Mouse (Mus musculus) C2C12 (cell line): ENCODE measurements around the gene Angpt4. TPM values are rescaled to one million over a fixed set of nuclear protein-coding genes. Genes with fewer than 3 reads are reported as not detected.

Source experiments
- H3K27me3 ChIP-seq: one replicate; pipeline ENCODE4 v1.6.1; 2011; ENCODE audit not compliant: control insufficient read depth, insufficient read depth, insufficient read length
- H3K36me3 ChIP-seq: one replicate; pipeline ENCODE4 v1.6.1; 2011; ENCODE audit not compliant: control insufficient read depth, insufficient read depth
- H3K4me3 ChIP-seq: one replicate; pipeline ENCODE4 v1.5.1; 2011; ENCODE audit warnings: mild to moderate bottlenecking, control low read depth; ENCODE audit not compliant: poor library complexity, insufficient read depth, severe bottlenecking
- H3K79me2 ChIP-seq: one replicate; pipeline ENCODE4 v1.6.1; 2011; ENCODE audit not compliant: control insufficient read depth, insufficient read depth
- H3K79me3 ChIP-seq: one replicate; pipeline ENCODE4 v1.6.1; 2011; ENCODE audit warnings: low read depth, control low read depth
- H3ac ChIP-seq: one replicate; pipeline ENCODE3; 2011; ENCODE audit warnings: low read depth; ENCODE audit not compliant: control insufficient read depth, insufficient read length
- CEBPB ChIP-seq: IDR thresholded peaks from one replicate; pipeline ENCODE4 v1.6.1; 2011; ENCODE audit warnings: low read depth, mild to moderate bottlenecking, control low read depth, moderate library complexity
- CTCF ChIP-seq: IDR thresholded peaks from one replicate; pipeline ENCODE4 v1.5.1; 2011; ENCODE audit not compliant: control insufficient read depth, insufficient read depth, insufficient read length
- FOSL1 ChIP-seq: IDR thresholded peaks from one replicate; pipeline ENCODE4 v1.8.0; 2011; ENCODE audit warnings: mild to moderate bottlenecking, low read length; ENCODE audit not compliant: poor library complexity, insufficient read depth, severe bottlenecking
- MAX ChIP-seq: IDR thresholded peaks from one replicate; pipeline ENCODE4 v1.6.1; 2011; ENCODE audit warnings: mild to moderate bottlenecking, control low read depth
- MYOD1 ChIP-seq: IDR thresholded peaks from one replicate; pipeline ENCODE4 v1.6.1; 2011; ENCODE audit warnings: low read depth; ENCODE audit not compliant: control insufficient read depth, insufficient read length
- MYOG ChIP-seq: IDR thresholded peaks from one replicate; pipeline ENCODE4 v1.6.1; 2011; ENCODE audit not compliant: control insufficient read depth, insufficient read length; ENCODE audit errors: extremely low read depth
- USF1 ChIP-seq: IDR thresholded peaks from one replicate; pipeline ENCODE4 v1.6.1; 2011; ENCODE audit warnings: low read depth, mild to moderate bottlenecking, control low read depth, moderate library complexity
- polyA plus RNA-seq: library from polyadenylated mRNA; unstranded; fragments of >200 nt; fragmentation: generic; extraction: Trizol; gene quantifications from one replicate; pipeline ENCODE4 v1.2.1, GENCODE M21; 2012; ENCODE audit warnings: missing spikeins

The Angpt4 gene
- polyA plus RNA-seq, 1 experiment = 0.06 TPM

DNA sequence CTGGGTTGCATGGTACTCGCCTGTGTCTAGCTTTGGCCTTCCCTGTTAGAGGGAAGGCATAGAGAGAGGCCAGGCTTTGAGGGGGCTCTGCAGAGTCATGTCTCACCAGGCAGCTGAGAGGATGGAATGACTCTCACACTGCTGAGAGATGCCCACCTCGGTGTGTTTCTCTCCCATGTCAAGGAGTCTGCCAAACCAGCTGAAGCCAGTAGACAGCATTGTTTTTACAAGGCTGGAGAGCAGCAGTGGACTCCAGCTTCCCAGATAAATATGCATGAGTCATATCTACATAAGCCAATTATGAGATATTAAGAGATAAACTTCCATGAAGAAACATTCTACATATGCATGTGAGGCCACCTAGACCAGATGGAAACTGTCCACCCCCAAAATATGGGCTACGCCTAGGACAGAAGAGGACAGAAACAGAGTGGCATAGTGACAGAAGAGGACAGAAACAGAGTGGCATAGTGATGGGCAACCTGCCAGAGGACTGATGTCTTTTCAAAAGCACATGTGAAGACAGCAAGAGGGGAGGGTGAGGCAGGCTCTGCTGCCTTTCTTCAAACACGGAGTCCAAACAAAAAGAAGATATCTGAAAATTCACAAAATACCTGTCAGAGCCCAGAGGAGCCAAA, 45.6 kb downstream of the Angpt4 start:
- no peaks in the 10 kb centered on the region for H3K79me3 ChIP-seq
- no peaks in the 10 kb centered on the region for H3K27me3 ChIP-seq
- no peaks in the 10 kb centered on the region for H3K36me3 ChIP-seq
- TF ChIP-seq USF1 = no peak
- TF ChIP-seq CTCF = no peak
- TF ChIP-seq FOSL1 = no peak
- no peak for TF ChIP-seq CEBPB
- no peak for TF ChIP-seq MAX
- TF ChIP-seq MYOD1 = no peak
- TF ChIP-seq MYOG = no peak
- H3ac ChIP-seq = no peak overlapping the region
- H3K4me3 ChIP-seq = no peak overlapping the region
- no peaks in the 10 kb centered on the region for H3K79me2 ChIP-seq

GRCm38 (mm10) chr2:151959274-151959673, 48.3 kb downstream of the Angpt4 start:
- H3K79me3 ChIP-seq = no peaks in the 10 kb centered on the region
- TF ChIP-seq CTCF (no peak), USF1 (no peak), MYOG (no peak), MYOD1 (no peak)
- no peaks in the 10 kb centered on the region for H3K79me2 ChIP-seq
- no peak overlapping the region for H3K4me3 ChIP-seq
- no peaks in the 10 kb centered on the region for H3K36me3 ChIP-seq
- no peaks in the 10 kb centered on the region for H3K27me3 ChIP-seq
- no peak overlapping the region for H3ac ChIP-seq

DNA sequence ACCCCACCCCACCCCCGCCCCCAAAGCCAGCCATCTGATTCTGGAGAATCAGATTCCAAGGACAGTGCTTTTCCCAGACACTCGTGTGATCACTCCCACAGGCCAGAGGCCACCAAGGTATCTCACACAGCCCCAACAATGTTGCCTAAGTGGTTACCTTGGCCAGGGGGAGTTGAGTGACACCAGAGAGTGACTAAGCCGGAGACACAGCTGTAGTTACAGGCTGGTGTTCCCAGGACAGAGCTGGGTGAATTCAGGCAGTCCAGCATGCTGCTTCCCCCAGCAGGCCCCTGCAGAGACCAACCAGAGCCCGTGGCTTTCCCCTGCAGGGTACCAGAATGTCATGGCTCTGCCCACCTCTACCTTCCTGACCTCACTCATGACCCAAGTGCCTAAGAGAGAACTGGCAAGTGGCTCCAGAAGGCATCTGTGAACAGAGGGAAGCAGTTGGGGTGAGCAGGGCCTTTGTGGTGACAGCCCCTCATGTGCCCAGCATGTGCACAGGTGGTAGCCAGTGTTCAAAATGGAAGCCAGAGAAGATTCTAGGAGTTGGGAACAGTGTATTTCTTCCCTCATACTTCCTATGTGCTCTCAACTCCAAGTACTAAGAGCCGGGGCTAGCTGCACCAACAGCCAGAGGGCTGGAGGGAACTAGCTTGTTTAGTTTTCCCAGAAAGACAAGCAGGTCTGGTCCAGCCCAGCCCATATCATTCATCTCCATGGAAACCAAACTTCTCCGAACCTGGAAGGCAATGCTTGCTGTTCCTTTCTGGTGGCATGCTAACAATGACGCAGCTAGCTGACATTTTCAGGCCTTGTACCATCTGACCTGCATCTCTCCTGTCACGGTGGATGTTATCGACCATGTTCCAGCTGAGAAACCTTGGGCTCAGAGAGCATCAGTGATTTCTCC, 50.5 kb downstream of the Angpt4 start:
- no peaks in the 10 kb centered on the region for H3K27me3 ChIP-seq
- peak overlapping the region; percentile 8 for H3ac ChIP-seq
- TF ChIP-seq MYOG = no peak
- no peak for TF ChIP-seq FOSL1
- TF ChIP-seq MYOD1 = peak; percentile 56
- TF ChIP-seq USF1 = no peak
- no peak for TF ChIP-seq MAX
- TF ChIP-seq CEBPB = no peak
- TF ChIP-seq CTCF = no peak
- H3K79me3 ChIP-seq = no peaks in the 10 kb centered on the region
- no peaks in the 10 kb centered on the region for H3K36me3 ChIP-seq
- no peak overlapping the region for H3K4me3 ChIP-seq
- H3K79me2 ChIP-seq = no peaks in the 10 kb centered on the region

GRCm38 (mm10) chr2:151962474-151962873, 51.5 kb downstream of the Angpt4 start:
- Histone ChIP-seq H3K27me3 (no peaks in the 10 kb centered on the region), H3K79me3 (no peaks in the 10 kb centered on the region), H3ac (no peak overlapping the region), H3K36me3 (no peaks in the 10 kb centered on the region), H3K79me2 (no peaks in the 10 kb centered on the region), H3K4me3 (no peak overlapping the region)
- no peak for TF ChIP-seq CEBPB
- peak; percentile 37 for TF ChIP-seq MYOD1
- peak; percentile 70 for TF ChIP-seq MAX
- peak; percentile 92 for TF ChIP-seq FOSL1

DNA sequence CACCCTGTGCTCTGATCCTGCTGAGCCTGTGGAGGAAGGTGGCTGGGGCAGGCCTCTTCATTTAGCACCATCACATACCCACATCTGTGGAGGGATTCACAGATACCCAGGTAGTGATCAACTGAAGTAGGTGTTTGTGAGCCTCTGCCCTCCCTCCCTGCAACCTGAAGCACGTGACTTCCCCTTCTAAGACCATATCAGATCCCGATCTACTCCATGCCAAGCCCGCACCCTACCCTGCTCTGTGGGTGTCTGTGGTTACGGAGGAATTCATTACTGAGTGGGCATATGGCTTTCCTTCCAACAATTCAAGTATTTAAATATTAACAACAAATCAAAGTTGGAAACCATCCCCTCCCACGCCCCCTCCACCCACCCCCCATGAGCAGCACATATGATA, 52.3 kb downstream of the Angpt4 start:
- Histone ChIP-seq H3K27me3 (no peaks in the 10 kb centered on the region), H3K4me3 (no peak overlapping the region), H3K79me3 (peaks cover under 1% of the 10 kb centered on the region), H3K36me3 (peaks cover 3% of the 10 kb centered on the region), H3K79me2 (no peaks in the 10 kb centered on the region), H3ac (peak overlapping the region; percentile 47)
- TF ChIP-seq USF1 (peak; percentile 52), CTCF (no peak)

DNA sequence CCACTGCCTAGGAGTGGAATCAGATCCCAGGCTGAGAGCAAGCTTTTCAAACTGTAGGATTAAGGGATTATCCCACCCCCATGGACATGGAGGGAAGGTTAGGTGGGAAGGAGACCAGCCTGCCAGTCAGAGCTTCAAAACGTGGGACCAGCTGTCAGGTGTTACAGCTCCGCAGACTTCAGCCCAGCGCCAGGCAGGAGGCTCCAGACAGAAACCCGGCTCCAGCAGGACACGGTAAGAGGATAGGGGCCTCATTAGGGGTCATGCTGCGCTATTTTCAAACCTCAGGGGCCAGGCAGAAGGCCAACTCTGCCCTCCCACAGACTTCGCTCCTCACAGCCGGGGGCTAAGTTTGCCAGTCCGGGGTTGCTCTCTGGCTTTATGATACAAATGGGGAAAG, 53.0 kb downstream of the Angpt4 start:
- Histone ChIP-seq H3K27me3 (no peaks in the 10 kb centered on the region), H3K36me3 (peaks cover 11% of the 10 kb centered on the region), H3ac (no peak overlapping the region), H3K79me2 (no peaks in the 10 kb centered on the region), H3K4me3 (no peak overlapping the region), H3K79me3 (peaks cover 2% of the 10 kb centered on the region)
- TF ChIP-seq MYOD1 = peak; percentile 3
- TF ChIP-seq MAX = no peak
